Mouse (Mus musculus): ENCODE measurements around the gene Cnot11.

- TF ChIP-seq CTCF (IDR thresholded peaks at IDR 0.05) (no peak), EP300 (IDR thresholded peaks at IDR 0.05) (no peak)
Observed at GRCm38 (mm10) chr1:39502817-39503633, 31.8 kb upstream of the Cnot11 start.

Data from lung, postnatal 0 days (tissue).